Mouse (Mus musculus) T-cell, adult 66 days (primary cell): ENCODE results near the gene Kcnj15. TPM values are rescaled to one million over a fixed set of nuclear protein-coding genes. Genes with fewer than 3 reads are reported as not detected.

Experiments used
- total RNA-seq, 2 experiments: library from RNA; stranded (reverse); gene quantifications; 3 replicates in 1 of 2; 4 replicates in 1 of 2; pipeline ENCODE4 v1.2.4; 2023

Gene Kcnj15
- not detected for total RNA-seq

GRCm38 (mm10) chr16:95257266-95257894 lies at the start of gene Kcnj15:
TSS of gene Kcnj15 (plus strand) at chr16:95257558.

